Mouse (Mus musculus) layer of hippocampus, adult 8-10 months (tissue): ENCODE data around the gene Nup210l. TPM values are rescaled to one million over a fixed set of nuclear protein-coding genes. Genes with fewer than 3 reads are reported as not detected.

ENCODE experiments used
- DNase-seq, 2 experiments: peaks; one replicate each; pipeline ENCODE4 v3.0.0; 2022; ENCODE audit warnings: low spot score in 2 of 2
- total RNA-seq, 4 experiments: library from RNA; stranded (reverse); gene quantifications; 2 replicates each; pipeline ENCODE4 v1.2.4; 2022

The Nup210l gene
- under 1 TPM; 0.16 to 0.41 (median 0.32) TPM for total RNA-seq

GRCm38 (mm10) chr3:90103938-90104337 lies at the start of gene Nup210l:
Nup210l (plus strand) TSS chr3:90104132.
- no peak for DNase-seq

DNA sequence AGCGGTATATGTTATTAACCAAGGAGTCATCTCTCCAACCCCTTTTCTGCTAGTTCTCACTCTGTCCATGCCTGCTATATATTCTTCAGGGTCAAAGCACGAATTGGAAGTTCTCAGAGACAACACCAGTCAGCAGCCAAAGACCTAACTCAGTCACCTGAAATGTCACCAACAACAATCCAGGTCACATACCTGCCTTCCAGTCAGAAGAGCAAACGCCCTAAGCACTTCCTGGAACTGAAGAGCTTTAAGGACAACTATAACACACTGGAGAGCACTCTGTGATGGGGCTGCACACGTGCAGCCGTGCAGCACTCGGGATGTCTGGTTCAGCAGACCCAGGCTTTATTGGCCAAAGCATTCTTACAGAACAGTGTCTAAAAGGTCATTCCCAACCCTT lies 42.4 kb upstream of the Nup210l start:
- DNase-seq: no peak

DNA sequence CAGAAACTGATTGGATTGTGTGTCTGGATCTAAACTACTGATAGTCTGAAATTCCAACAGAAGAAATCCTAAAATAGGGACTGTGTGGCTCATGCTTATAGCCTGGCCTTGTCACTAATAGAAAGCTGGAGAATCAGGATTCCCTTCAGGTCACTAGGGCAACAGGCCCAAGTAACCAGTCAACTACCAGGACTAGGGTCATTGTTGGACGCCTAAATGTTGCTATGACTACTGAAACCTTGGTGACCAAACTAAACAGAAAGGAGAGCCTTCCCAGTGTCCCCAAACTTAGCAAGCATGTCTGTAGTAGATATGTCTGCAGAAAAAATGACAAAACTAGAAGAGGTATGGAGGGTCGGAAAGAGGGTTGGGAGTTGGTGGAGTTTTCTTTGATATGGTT lies 41.4 kb upstream of the Nup210l start:
- no peak for DNase-seq

- DNase-seq: no peak
Measured at GRCm38 (mm10) chr3:90064383-90064782, 39.5 kb upstream of the Nup210l start.

GRCm38 (mm10) chr3:90065553-90065952 lies 38.4 kb upstream of the Nup210l start:
- DNase-seq: peak in 1 of 2 experiments; percentile 37

DNA sequence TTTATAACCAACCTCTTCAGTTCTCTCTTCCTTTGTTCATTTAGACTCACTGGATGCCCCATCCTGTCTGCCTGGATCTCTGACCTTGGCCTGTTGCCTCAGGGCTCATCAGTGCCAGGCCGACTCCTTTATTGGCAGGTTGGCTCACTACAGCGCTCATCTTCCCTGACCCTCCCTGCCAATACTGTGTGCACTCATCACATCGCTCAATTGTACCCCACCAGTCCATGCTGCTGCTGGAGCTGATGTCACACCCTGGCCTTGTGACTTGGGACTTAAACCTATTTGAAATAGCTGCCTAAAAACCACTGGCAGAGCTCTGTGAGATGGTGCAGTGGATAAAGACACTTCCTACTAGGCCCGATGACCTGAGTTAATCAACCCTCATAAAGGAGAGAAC lies 36.1 kb upstream of the Nup210l start:
- no peak for DNase-seq

DNA sequence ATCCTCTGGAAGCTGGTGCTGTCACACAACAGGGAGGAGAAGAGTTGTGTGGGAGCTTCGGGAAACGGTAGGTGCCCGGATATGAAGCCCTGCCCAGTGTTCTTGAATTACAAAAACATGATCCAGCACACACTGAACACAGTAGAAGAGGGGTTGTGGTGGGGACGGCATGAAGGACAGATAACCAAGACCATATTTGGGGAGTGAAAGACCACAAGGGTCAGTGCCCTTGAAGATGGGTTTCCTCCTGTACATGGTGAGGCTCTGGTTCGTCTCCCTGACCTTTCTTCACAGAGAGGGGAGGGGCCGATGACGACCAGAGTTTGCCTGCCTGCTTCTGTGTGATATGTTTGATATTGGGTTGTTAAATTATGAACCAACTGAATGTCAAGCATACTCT lies 34.2 kb upstream of the Nup210l start:
- DNase-seq: no peak

- no peak for DNase-seq
Measured at GRCm38 (mm10) chr3:90072294-90072693, 31.6 kb upstream of the Nup210l start, which contains the start of gene Tpm3. Tpm3 (plus strand) TSS chr3:90072649.

DNA sequence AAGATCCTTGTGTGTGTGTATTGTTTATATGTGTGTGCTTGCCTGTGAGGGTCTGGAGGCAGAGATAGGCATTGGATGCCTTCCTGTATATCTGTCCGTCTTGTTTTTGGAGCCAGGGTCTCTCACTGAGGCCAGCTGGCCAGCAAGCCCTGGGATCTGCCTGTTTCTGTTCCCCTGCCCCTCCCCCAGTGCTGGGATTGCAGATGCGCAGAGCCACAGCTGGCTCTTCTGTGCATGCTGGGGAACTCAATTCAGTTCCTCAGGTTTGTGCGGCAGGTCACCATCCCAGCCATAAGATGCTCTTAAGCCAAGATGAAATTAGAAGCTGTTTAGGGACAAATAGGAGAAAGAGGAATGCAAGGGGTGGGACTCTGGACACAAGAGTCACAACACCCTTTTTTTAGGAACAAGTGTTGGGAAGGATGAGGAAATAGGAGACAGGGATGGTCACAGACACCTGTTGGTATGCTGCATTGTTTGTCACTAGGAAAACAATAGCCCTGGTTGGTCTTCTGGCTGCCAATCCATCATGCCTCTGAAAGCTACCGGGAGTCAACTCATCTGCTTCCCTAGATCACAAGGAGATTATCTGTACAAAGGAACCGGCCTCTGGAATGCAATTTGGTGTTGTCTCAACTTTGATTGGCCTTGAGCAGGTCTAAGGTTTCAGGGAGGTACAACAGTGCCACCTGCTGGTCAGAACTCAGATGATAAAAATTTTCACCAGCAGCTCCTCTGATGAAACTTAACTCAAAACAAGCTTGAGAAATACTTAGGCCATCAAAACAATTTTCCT lies 26.8 kb upstream of the Nup210l start:
- peak; percentile 64 to 87 for DNase-seq

- DNase-seq: no peak
Measured at GRCm38 (mm10) chr3:90078224-90078623, 25.7 kb upstream of the Nup210l start.

GRCm38 (mm10) chr3:90079133-90079762 lies 24.7 kb upstream of the Nup210l start:
- peak; percentile 89 to 90 for DNase-seq

DNA sequence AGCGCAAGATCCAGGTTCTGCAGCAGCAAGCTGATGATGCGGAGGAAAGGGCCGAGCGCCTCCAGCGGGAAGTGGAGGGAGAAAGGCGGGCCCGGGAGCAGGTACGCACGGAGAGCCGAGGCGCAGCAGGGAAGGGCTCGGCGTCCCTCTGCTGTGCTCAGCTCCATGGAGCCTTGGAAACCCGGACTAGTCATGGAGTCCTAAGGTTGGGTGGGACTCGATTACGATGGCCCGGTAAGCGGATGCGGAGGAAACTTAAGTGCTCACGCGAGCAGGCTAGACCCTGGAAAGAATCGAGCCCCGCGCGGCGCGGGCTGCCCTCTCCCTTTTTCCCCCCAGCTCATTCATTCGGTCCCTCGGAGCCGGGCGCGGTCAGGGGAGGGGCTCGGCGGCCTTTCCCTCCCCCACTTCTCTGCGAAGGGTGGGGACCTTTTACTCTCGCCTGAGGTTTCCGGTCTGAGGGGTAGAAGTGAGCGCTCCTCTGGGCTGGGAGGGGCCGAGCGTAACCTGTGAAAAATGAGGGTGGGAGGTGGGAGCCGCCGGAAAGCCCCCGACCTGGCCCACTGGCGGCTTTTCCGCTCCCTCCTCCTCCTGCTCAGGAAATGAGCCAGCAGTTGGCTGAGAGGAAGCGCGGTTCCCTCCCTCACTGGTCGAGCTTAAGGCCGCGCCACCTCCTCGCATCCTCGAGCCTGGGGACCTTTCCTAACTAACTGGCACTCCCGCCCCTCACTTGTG lies 24.0 kb upstream of the Nup210l start:
- DNase-seq: peak; percentile 26 to 34

DNA sequence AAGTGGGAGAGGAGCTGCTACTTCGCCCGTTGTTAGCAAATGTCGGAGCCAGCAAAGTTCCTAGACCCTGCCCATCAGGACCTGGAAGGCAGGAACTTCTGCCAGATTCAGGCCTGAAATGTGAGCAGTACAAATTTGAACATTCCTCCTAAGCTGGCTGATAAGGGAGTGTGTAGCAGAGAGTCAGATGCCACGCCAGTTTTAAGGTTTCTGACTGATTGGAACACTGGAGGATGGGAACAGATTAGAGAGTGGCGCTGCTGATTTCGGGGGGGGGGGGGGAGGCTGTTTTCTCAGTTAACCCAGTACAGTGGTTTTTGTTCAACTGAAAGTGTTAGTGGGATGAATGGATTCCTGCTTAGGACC lies 23.5 kb upstream of the Nup210l start:
- no peak for DNase-seq

DNA sequence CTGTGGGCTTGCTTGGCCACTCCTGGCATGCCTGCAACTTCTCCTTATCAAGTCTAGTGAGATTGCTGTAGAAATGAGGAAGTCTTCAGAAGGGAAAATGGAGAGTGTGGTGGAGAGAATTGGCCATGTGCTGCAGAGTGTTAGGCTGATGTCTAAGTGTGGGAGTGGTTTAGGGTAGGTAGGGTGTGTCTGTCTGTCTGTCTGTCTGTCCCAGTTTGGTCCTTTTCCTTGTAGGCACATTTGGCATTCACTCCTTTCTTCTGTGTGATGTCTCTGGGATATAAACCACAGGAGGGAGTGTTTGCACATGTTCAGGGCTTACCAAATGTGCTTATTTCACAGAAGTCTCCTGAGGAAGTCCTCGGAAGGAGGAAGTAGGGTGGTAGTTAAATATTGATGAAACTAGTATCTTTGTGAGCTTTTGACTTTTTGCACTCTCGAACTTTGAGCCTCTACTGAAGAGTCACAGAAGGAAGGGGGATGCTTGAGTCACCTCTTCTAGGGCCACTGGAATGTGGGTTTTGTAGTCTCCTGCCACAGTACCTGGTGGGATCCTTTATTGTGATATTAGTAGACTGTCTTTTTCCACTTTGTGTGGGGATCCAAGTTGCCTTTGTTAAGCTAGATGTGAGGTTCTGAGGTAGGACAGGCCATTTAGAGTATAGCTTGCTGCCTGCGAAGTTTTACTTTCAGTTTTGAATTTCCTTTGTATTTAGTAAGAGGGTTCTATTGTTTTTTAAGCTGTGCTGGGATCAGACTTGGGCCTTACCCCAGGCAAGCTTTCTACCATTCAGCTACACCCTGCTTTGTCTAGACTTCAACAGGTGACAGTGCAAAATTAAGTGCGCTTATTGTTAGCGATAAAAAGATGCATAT lies 22.3 kb upstream of the Nup210l start:
- DNase-seq: no peak

GRCm38 (mm10) chr3:90083034-90083433 lies 20.9 kb upstream of the Nup210l start:
- DNase-seq: peak in 1 of 2 experiments; percentile 32

GRCm38 (mm10) chr3:90083698-90084324 lies 20.1 kb upstream of the Nup210l start:
- peak; percentile 60 for DNase-seq

- no peak for DNase-seq
Measured at GRCm38 (mm10) chr3:90084790-90085189, 19.1 kb upstream of the Nup210l start.

GRCm38 (mm10) chr3:90085281-90085680 lies 18.7 kb upstream of the Nup210l start:
- DNase-seq: no peak

DNA sequence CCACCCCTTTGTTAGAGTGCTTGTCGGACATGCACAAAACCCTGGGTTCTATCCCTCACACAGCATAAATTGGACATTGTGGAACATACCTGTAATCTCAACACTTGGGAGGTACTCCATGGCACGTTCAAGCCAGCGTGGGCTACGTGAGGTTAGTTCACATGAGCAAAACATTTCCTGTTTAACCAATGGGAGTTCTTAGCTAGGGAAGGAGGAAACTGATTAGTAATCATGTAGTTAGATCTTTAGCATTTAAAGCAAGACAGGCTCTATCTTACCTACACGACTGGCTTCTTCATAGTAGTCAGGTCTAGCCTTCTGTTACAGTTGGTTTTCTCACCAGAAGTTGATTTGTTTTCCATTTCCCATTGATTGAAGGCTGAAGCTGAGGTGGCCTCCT lies 17.9 kb upstream of the Nup210l start:
- DNase-seq: no peak

DNA sequence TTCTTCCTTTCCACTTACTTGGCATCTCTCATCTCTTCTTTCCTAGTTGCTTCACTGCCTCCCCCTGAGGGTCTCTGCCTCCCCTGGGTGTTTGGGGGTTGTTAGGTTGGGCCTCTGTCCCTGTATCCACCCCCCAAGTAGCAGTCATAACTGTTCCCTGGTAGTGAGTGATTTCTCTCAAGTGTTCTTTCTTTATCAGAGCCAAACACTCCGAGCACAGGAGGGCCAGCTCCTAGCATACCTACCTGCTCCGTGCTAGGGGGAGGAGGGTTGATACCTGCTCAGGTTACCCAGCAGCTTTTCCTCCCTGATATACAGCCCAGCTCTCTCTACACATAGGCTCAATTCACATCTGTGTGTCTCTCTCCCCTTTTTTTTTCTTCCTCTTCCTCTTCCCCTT lies 15.3 kb upstream of the Nup210l start:
- no peak for DNase-seq

DNA sequence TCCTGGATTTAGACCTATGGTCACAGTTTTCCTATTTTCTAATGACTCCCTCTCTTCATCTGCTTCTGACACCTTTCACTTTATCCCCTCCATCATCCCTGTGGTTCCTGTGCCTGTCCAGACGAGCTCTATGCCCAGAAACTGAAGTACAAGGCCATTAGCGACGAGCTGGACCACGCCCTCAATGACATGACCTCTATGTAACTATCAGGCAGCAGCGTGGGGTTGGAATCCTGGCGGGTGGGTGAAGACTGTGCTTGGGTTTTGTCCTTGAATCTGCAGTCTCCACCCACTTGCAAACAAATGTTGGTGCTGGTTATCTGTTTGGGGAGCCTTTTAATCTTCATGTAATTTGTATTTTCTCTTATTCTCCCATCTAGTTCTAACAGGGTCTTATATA lies 13.0 kb upstream of the Nup210l start:
- DNase-seq: no peak
